Mouse (Mus musculus): ENCODE measurements around the gene Cttnbp2nl.

GRCm38 (mm10) chr3:105010681-105011339, 42.1 kb downstream of the Cttnbp2nl start:
- TF ChIP-seq CTCF (IDR thresholded peaks at IDR 0.05; ENCODE audit: low read depth, low read length) (no peak), GATA1 (IDR thresholded peaks at IDR 0.05; ENCODE audit: borderline replicate concordance, low read length) (no peak), TAL1 (conservative IDR thresholded peaks at IDR 0.05; ENCODE audit: low read depth, low read length) (no peak)
